Mouse (Mus musculus): ENCODE measurements at regions not wholly inside any gene's neighbourhood (a gene's known extent, or its start where the extent isn't known, plus 50 kb on each side); places are given as distances from the start of the nearest gene placed in this dataset.
"Not testable (repeated sequence)": the region's sequence is repeated elsewhere in the genome, so short reads cannot be mapped to it uniquely, and the experiment has no call there.

- DNase-seq, result peak; percentile 1 to 39
Observed at GRCm38 (mm10) chr12:18207941-18208340, 306.4 kb upstream of the 5730507C01Rik start.

GRCm38 (mm10) chr12:18216432-18216926, 297.8 kb upstream of the 5730507C01Rik start:
- DNase-seq, result not testable (repeated sequence)

DNA sequence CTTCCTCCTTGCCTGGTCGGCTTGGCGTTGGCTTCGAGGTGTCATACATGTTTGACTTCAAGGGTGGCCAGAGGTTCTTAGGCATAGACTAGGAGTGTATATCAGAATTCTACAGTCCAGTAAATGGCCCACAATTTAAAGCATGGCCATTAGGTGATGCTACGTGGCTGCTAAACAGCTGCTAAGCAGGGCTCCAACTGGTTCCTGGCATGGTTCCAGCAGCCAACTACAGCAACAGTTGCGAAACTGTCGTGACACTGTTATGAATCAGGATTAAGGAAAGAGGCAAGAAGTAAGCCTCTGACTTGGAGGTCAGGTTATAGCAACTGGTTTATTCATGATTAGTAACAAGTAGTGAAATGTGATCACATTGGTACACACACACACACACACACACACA, 289.8 kb upstream of the 5730507C01Rik start:
- no peak for DNase-seq

- DNase-seq, result no peak
Observed at GRCm38 (mm10) chr12:18226691-18227090, 287.6 kb upstream of the 5730507C01Rik start.

DNA sequence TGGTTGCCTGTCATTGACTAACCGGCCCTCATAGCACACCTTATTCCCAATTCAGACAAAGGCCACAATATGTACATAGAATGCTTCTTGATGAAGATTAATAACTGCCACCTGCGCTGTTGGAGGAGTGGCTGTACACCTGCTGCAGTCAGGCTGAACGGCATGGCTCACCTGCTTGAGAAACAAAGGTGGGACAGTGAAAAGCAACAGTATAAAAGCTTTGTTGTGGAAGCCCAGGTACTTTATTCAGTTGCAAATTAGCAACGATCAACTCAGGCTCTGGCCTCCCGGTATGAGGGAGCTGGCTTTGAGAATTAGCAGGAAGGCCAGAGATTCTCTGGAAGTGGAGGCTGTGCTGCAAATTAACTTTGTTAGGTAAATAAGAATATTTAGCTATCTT, 282.4 kb upstream of the 5730507C01Rik start:
- DNase-seq, result not testable (repeated sequence)

DNA sequence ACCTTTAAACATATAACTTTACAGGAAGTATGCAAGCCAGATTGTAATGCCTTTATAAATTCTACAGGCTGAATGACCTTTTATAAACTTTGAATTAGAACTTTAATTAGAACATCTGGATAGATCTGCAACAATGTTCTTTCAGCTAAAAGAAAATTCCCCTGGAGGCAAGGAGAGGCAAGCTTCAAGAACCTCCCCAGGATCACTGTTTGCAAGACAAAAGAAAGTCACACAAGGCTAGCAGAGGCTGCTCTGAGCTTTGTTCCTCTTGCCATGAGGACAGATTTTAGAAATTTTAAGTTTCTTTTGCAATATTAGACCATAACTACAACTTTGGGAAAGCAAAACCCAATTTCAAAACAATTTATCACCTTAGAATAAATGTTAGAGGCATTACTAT, 278.0 kb upstream of the 5730507C01Rik start:
- not testable (repeated sequence) for DNase-seq

- no peak for DNase-seq
Observed at GRCm38 (mm10) chr12:18237549-18237948, 276.8 kb upstream of the 5730507C01Rik start.
